In genomic region chr4:117862823-117863222, GRCm38 (mm10) we compare ENCODE assay signal across 8 mouse cellular contexts. TPM values are rescaled to one million over a fixed set of nuclear protein-coding genes. Genes with fewer than 3 reads are reported as not detected.
DNase-seq lines count a peak whose midpoint lies in the region; ATAC-seq lines count a peak whose summit lies in the region.
"Had no signal": no experiment of that assay in that cellular context is flagged by ENCODE, and none has a peak within 500 bp of the region (broad histone marks: within the 10 kb centered on the region; RNA-seq: fewer than 3 reads in every experiment).

No protein-coding gene starts in this region.

- no peaks in the 10 kb centered on the region for H3K9me3 ChIP-seq in forebrain, embryonic 14.5 days (replicated peaks; ENCODE audit: control insufficient read depth, low read length)
- H3K9me3 ChIP-seq in neural tube, embryonic 13.5 days: no peaks in the 10 kb centered on the region
- H3K9me3 ChIP-seq: heart, embryonic 13.5 days had no signal

- H3K27ac ChIP-seq in forebrain, embryonic 14.5 days (ENCODE audit: low read depth, low read length): no peak overlapping the region
- H3K27ac ChIP-seq in neural tube, embryonic 13.5 days (replicated peaks): no peak overlapping the region
- H3K27ac ChIP-seq: heart, embryonic 13.5 days had no signal

- H3K9ac ChIP-seq in forebrain, embryonic 14.5 days (ENCODE audit: low read length): no peak overlapping the region
- peak overlapping the region; percentile 22; the same call in 1 of the 2 replicates for H3K9ac ChIP-seq in neural tube, embryonic 13.5 days
- H3K9ac ChIP-seq: heart, embryonic 13.5 days had no signal

- no peaks in the 10 kb centered on the region for H3K36me3 ChIP-seq in forebrain, embryonic 14.5 days (ENCODE audit: control insufficient read depth, insufficient read depth, low read length)
- no peaks in the 10 kb centered on the region for H3K36me3 ChIP-seq in neural tube, embryonic 13.5 days

- WGBS in forebrain, embryonic 14.5 days: 23% methylated on average over 4 of the region's 4 CpGs
- WGBS in neural tube, embryonic 13.5 days: 31% methylated on average over 4 of the region's 4 CpGs

- no peak overlapping the region for H3K4me3 ChIP-seq in forebrain, embryonic 14.5 days (ENCODE audit: low read depth, low read length)
- no peak overlapping the region for H3K4me3 ChIP-seq in neural tube, embryonic 13.5 days
- H3K4me3 ChIP-seq: heart, embryonic 13.5 days had no signal

- ATAC-seq in forebrain, embryonic 14.5 days: peak; percentile 91
- ATAC-seq in neural tube, embryonic 13.5 days (ENCODE audit: low read depth): peak; percentile 56

- H3K4me1 ChIP-seq in forebrain, embryonic 14.5 days (ENCODE audit: control insufficient read depth, insufficient read depth, low read length): 0 out of 2 replicates have a peak, but pooled peaks cover 2% of the 10 kb centered on the region
- peaks cover 33% of the 10 kb centered on the region for H3K4me1 ChIP-seq in neural tube, embryonic 13.5 days (replicated peaks)

- intact Hi-C loops in gastrocnemius, postnatal 36 days (cut with DNase I): loop anchor here (10.0 kb wide), 1 partner anchor 148 kb away; no protein-coding TSS in a partner anchor

- DNase-seq in left cerebral cortex, adult 18-20 months (ENCODE audit: low spot score in 2 of 2): peak; percentile 52 to 64
- no peak for DNase-seq in left cerebral cortex, adult 11 months (ENCODE audit: low spot score)
- DNase-seq in forebrain, embryonic 14.5 days (ENCODE audit: low spot score): peak; percentile 89
- DNase-seq in layer of hippocampus, adult 18-20 months (ENCODE audit: low spot score in 2 of 2): peak; percentile 66 to 74
- DNase-seq in gastrocnemius, postnatal 36 days: no peak
- DNase-seq in urinary bladder, postnatal 4 days (ENCODE audit: low spot score in 2 of 2): no peak

- no peak overlapping the region for H3K4me2 ChIP-seq in forebrain, embryonic 14.5 days (ENCODE audit: low read length)
- H3K4me2 ChIP-seq in neural tube, embryonic 13.5 days: no peak overlapping the region
- H3K4me2 ChIP-seq: heart, embryonic 13.5 days had no signal

- H3K27me3 ChIP-seq in forebrain, embryonic 14.5 days (replicated peaks; ENCODE audit: control insufficient read depth, insufficient read depth, low read length): no peaks in the 10 kb centered on the region
- H3K27me3 ChIP-seq in neural tube, embryonic 13.5 days: peaks cover 7% of the 10 kb centered on the region; the same call in 1 of the 2 replicates

RNA-seq across cellular contexts. Expression of gene Ccdc24, which starts 9.5 kb away (rescaled TPM):
- under 1 TPM; 0.37 to 0.84 TPM for total RNA-seq in left cerebral cortex, adult 18-20 months (2021)
- 1.5 and 1.6 TPM in 2 replicates for polyA plus RNA-seq in forebrain, embryonic 14.5 days (2014; fragmentation: Nextera tagmentation; extraction: Ambion mirVana)
- under 1 TPM; 0.28 to 0.72 TPM for total RNA-seq in layer of hippocampus, adult 18-20 months (2021)
- 1.7 and 2.5 TPM in 2 replicates for polyA plus RNA-seq in neural tube, embryonic 13.5 days (2015; fragmentation: Nextera tagmentation; extraction: Ambion mirVana)
- under 1 TPM in 1 of 2 experiments, not detected in 1; 0.33 TPM for total RNA-seq in gastrocnemius, postnatal 36 days (2021)

RNA-seq across cellular contexts. Expression of gene B4galt2, which starts 20.5 kb away (rescaled TPM):
- 10 to 100 TPM; 82.6 to 89.3 TPM for total RNA-seq in left cerebral cortex, adult 18-20 months (2021)
- polyA plus RNA-seq in forebrain, embryonic 14.5 days (2014; fragmentation: Nextera tagmentation; extraction: Ambion mirVana): 49.1 and 50.6 TPM in 2 replicates
- total RNA-seq in layer of hippocampus, adult 18-20 months (2021): 10 to 100 TPM; 60.4 to 65.2 TPM
- 43.7 and 45.5 TPM in 2 replicates for polyA plus RNA-seq in neural tube, embryonic 13.5 days (2015; fragmentation: Nextera tagmentation; extraction: Ambion mirVana)
- 1 to 10 TPM; 2.8 to 3.2 TPM for total RNA-seq in gastrocnemius, postnatal 36 days (2021)

RNA-seq across cellular contexts. Expression of gene Atp6v0b, which starts 24.3 kb away (rescaled TPM):
- total RNA-seq in left cerebral cortex, adult 18-20 months (2021): 100 to 1,000 TPM; 421 to 464 TPM
- 483 and 520 TPM in 2 replicates for polyA plus RNA-seq in forebrain, embryonic 14.5 days (2014; fragmentation: Nextera tagmentation; extraction: Ambion mirVana)
- 100 to 1,000 TPM; 398 to 399 TPM for total RNA-seq in layer of hippocampus, adult 18-20 months (2021)
- polyA plus RNA-seq in neural tube, embryonic 13.5 days (2015; fragmentation: Nextera tagmentation; extraction: Ambion mirVana): 442 and 475 TPM in 2 replicates
- total RNA-seq in gastrocnemius, postnatal 36 days (2021): 10 to 100 TPM; 65.4 to 74.0 TPM

RNA-seq across cellular contexts. Expression of gene Slc6a9, which starts 28.5 kb away (rescaled TPM):
- total RNA-seq in left cerebral cortex, adult 18-20 months (2021): 10 to 100 TPM; 35.9 to 36.3 TPM
- 8.0 and 9.6 TPM in 2 replicates for polyA plus RNA-seq in forebrain, embryonic 14.5 days (2014; fragmentation: Nextera tagmentation; extraction: Ambion mirVana)
- 10 to 100 TPM; 35.3 to 37.4 TPM for total RNA-seq in layer of hippocampus, adult 18-20 months (2021)
- 29.1 and 31.1 TPM in 2 replicates for polyA plus RNA-seq in neural tube, embryonic 13.5 days (2015; fragmentation: Nextera tagmentation; extraction: Ambion mirVana)
- total RNA-seq in gastrocnemius, postnatal 36 days (2021): 1 to 10 TPM; 5.0 to 6.0 TPM

RNA-seq across cellular contexts. Expression of gene Dph2, which starts 29.0 kb away (rescaled TPM):
- 1 to 10 TPM; 9.2 to 9.8 TPM for total RNA-seq in left cerebral cortex, adult 18-20 months (2021)
- 26.8 and 31.9 TPM in 2 replicates for polyA plus RNA-seq in forebrain, embryonic 14.5 days (2014; fragmentation: Nextera tagmentation; extraction: Ambion mirVana)
- total RNA-seq in layer of hippocampus, adult 18-20 months (2021): 10 to 100 TPM; 11.2 TPM
- 21.3 and 22.0 TPM in 2 replicates for polyA plus RNA-seq in neural tube, embryonic 13.5 days (2015; fragmentation: Nextera tagmentation; extraction: Ambion mirVana)
- 1 to 10 TPM; 1.4 to 2.6 TPM for total RNA-seq in gastrocnemius, postnatal 36 days (2021)

Comparison
In these comparisons a context has a peak if more than half of its experiments do, and no peak if none do; other contexts are left out.
1. DNase-seq: peak in left cerebral cortex, adult 18-20 months (2 of 2), forebrain, embryonic 14.5 days (single experiment) and layer of hippocampus, adult 18-20 months (2 of 2); none in left cerebral cortex, adult 11 months (single experiment), gastrocnemius, postnatal 36 days (0 of 2) and urinary bladder, postnatal 4 days (0 of 2).
2. RNA of gene B4galt2, which starts 20.5 kb away (total RNA-seq): 82.6 to 89.3 TPM in left cerebral cortex, adult 18-20 months and 60.4 to 65.2 TPM in layer of hippocampus, adult 18-20 months; 2.8 to 3.2 TPM in gastrocnemius, postnatal 36 days; every median in the first group is over 10 times any median in the second.
3. RNA of gene Atp6v0b, which starts 24.3 kb away (total RNA-seq): 421 to 464 TPM in left cerebral cortex, adult 18-20 months and 398 to 399 TPM in layer of hippocampus, adult 18-20 months; 65.4 to 74.0 TPM in gastrocnemius, postnatal 36 days; every median in the first group is over 4 times any median in the second.